Mouse (Mus musculus): ENCODE results near the gene Enthd1.

Gene Enthd1

DNA sequence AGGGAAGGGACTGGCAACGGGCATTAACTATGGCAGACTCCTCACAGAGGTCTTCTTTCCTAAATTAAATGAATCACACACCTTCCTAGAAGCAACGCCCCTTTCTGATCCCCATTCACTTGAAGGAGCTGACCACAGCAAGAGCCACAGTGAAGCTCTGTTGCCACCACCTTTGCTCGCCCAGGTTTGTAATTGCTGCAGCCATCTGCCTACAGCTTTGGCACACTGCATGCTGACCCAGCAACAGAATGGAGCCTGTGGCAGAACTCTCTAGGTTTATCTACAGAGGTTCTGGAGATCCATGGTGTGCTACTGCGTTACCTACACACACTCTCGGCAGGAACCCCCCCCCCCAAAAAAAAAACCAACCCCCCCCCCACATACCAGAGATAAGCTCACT, 74.8 kb downstream of the Enthd1 start:
- intact Hi-C loops (cut with DNase I), result no loop called here

- intact Hi-C loops (cut with DNase I), result no loop called here
Observed at GRCm38 (mm10) chr15:80488658-80489057, 76.3 kb downstream of the Enthd1 start.

DNA sequence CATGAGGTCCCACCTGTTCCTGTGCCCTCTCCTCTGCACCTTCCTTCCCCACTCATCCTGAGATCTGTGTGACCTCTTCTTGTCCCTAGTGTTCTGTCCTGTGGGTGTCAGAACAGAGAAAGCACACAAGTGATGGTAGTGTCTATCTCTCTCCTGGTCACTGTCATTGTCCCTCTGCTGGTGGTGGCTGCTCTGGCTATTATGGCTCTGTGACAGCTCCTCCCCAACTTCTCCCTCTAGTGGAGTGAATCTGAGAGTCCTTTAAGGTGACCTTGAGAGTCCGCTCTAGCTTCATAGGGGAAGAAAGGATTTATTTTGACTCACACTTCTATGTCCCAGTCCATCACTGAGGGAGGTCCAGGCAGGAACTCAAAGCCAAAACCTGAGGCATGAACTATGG, 79.4 kb downstream of the Enthd1 start:
- intact Hi-C loops (cut with DNase I), result no loop called here

- intact Hi-C loops (cut with DNase I), result no loop called here
Observed at GRCm38 (mm10) chr15:80483041-80483705, 81.8 kb downstream of the Enthd1 start.

- intact Hi-C loops (cut with DNase I), result no loop called here
Observed at GRCm38 (mm10) chr15:80482348-80482747, 82.6 kb downstream of the Enthd1 start.

- intact Hi-C loops (cut with DNase I), result no loop called here
Observed at GRCm38 (mm10) chr15:80474429-80475002, 90.4 kb downstream of the Enthd1 start.

DNA sequence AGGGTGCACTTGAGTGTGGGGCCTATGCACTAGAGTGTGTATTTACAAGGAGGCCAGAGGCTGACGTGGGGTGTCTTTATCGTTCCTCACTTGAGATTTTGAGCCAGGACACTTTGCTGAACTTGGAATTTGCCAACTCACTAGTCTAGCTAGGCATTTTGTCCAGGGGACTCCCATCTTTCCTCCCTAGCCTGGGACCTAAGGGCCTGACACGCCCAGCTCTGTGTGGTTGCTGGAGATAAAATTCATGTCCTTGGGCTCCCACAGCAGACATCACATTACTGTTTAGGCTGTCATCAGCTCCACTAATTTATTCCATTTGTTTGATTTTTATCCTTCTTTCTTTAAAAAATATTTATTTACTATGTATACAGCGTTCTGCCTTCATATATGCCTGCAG, 97.1 kb downstream of the Enthd1 start:
- intact Hi-C loops (cut with DNase I), result no loop called here

DNA sequence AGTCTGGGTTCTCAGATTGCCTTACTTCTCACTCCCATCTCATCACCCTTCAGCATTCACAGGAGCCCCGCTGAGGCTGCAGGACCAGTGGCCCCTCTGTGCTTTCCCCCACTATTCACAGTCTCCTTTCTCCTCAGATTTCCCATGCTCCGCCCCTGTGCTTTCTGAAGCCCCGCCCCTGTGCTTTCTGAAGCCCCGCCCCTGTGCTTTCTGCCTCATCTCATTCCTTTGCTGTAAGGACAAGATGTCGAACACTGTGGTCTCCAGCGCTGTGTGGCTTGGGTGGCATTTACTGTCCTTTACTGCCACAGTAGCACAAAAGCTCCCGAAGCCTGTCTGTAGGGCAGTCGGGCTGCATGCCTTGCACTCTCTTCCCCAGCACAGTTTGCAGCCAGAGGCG, 102.8 kb downstream of the Enthd1 start:
- intact Hi-C loops (cut with DNase I), result no loop called here

GRCm38 (mm10) chr15:80461446-80461845, 103.5 kb downstream of the Enthd1 start:
- intact Hi-C loops (cut with DNase I), result no loop called here

GRCm38 (mm10) chr15:80460011-80460410, 104.9 kb downstream of the Enthd1 start:
- intact Hi-C loops (cut with DNase I), result no loop called here

DNA sequence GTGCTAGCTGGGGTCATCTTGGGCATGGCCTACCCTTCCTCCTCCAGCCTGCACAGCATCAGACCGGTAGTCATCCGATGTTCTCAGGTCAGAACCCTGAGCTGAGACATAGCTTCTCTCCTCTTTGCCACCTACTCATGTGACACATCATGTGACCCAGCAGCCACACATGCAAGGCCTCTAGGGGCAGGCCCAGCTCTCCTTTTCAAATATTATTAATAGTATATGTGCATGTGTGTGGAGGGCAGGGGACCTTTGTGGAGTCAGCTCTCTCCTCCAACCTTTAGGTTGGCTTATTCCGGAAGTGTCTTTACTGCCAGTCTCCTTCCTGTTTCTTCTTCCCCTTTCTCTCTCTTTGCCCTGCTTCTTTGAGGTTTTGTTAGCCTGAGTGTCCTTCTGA, 107.0 kb downstream of the Enthd1 start:
- intact Hi-C loops (cut with DNase I), result no loop called here

DNA sequence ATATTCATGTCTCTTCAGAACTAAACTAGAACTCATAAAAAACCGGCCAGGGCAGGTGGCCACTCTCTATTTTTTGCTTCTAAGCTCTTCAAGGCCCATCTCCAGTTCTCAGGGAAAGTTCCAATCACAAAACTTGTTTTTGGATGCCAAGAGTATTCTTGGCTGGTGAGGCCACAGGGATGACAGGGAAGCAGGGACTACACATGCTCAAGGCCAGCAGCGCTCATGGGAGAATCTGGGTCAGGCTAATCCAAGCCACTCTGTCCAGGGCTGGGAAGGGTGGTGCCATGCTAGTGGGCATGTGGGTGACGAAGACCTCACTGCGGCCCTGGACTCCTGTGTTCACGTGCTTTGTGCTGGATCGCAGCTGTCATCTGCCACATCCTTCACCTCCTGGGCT, 110.5 kb downstream of the Enthd1 start:
- intact Hi-C loops (cut with DNase I), result no loop called here

DNA sequence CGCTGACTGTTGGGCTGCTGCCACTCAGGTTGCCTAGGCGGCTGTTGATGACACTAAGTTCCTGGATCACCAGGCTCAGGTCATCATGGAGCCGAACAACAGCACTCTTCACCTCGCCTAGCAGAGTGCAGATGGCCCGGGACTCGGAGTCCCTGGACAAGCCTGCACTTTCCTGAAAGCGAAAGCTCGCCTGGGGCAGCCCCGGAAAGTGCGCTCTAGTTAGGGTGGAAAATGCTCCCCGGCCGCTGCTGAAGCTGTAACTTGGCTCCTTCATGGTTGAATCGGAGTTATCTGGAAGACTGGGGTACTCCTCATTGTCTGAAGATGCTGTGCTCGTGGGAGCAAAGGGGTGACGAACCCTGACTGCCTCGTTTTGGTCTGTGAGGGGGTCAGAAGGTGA, 112.5 kb downstream of the Enthd1 start:
- intact Hi-C loops (cut with DNase I), result no loop called here

GRCm38 (mm10) chr15:80445956-80446687, 118.8 kb downstream of the Enthd1 start:
- intact Hi-C loops (cut with DNase I), result no loop called here

GRCm38 (mm10) chr15:80440195-80440594, 124.8 kb downstream of the Enthd1 start:
- intact Hi-C loops (cut with DNase I), result no loop called here

- intact Hi-C loops (cut with DNase I), result no loop called here
Observed at GRCm38 (mm10) chr15:80438423-80438822, 126.5 kb downstream of the Enthd1 start.

- intact Hi-C loops (cut with DNase I), result no loop called here
Observed at GRCm38 (mm10) chr15:80437996-80438395, 127.0 kb downstream of the Enthd1 start.

DNA sequence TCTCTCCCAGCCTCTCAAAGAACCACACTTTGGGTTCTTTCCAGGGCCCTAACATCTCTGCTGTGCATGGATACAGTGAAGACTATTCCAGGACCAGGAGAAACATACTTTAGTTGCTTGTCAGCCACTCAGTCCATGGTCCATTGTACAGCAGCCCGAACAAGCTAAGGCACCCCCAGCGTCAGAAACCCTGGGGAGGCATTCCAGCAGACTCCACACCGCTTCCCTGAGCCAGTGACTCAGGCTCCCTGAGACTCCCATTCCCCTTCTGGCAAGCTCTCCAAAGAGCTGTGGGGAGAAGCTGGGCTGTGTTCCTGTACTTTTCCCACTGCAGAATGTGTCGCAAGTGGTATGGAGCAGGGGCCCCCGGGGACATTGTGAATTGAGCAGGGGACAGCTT, 128.0 kb downstream of the Enthd1 start:
- intact Hi-C loops (cut with DNase I), result no loop called here

DNA sequence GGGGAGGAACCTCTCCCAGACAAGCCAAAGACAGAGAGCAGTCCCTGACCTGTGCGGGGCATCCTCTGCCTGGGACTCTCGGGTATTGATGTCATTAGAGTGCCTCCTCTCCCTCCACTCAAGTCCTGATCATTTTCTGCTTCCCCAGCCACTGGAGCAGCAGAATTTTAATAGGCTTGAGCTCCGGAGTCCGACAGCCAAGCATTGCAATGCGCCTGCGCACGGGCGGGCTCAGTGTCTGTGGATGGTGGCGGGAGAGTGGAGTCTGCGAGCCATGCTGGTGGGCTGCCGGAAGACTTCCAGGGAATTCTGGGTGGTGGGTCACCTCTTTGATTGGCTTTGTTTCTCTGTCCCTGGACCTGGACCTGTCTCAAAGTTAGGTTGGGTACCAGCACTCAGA, 134.6 kb downstream of the Enthd1 start:
- intact Hi-C loops (cut with DNase I), result no loop called here

DNA sequence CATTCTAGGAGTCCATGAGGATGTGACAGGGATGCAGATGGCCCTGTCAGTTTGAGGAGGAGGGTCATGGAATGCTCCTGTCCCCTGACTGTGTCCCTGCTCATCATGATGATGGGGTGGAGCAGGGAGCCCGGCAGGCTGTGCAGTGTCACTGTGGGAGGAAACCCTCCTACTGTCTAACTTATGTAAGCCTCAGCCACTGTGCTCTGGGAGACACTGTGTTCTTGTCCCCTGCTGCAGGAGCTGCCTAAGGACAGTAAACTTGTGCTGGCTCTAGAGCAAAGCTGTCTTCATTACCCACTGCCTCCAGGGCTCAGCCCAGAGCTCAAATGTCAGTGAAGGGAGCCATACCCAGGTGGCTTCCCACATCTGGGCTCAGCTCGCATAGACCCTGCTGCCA, 146.8 kb downstream of the Enthd1 start:
- intact Hi-C loops (cut with DNase I), result no loop called here

- intact Hi-C loops (cut with DNase I), result no loop called here
Observed at GRCm38 (mm10) chr15:80417066-80417465, 147.9 kb downstream of the Enthd1 start.

DNA sequence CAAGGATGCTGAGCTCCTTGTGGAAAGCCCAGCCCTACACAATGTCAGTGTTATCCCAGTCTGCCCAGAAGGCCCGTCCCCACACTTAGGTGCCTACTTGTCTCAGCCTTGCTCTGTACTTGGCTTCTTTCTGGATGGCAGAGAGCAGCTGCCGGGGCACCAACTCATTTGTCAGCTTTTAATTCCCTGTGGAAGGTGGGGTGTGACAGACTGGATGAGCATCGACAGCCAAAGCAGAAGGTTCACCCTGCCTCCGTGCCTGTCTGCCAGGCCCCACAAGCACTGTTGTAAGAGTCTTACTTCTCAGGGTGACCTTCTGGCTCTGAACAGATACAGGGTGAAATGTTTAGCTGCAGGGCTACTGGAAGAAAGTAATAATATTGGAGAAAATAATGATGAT, 149.8 kb downstream of the Enthd1 start:
- intact Hi-C loops (cut with DNase I), result no loop called here

Data from adrenal gland (tissue).